Mouse (Mus musculus) CH12.LX (cell line): ENCODE results near the gene Stx1a. TPM values are rescaled to one million over a fixed set of nuclear protein-coding genes. Genes with fewer than 3 reads are reported as not detected.

Source experiments
- DNase-seq: peaks from one replicate; pipeline ENCODE4 v3.0.0-alpha.2; 2013; ENCODE audit errors: extremely low read depth
- H3K27ac ChIP-seq: 2 replicates; pipeline ENCODE4 v1.5.1; 2012; ENCODE audit warnings: low read depth, mild to moderate bottlenecking, control low read depth, moderate library complexity; ENCODE audit not compliant: insufficient read depth
- H3K27me3 ChIP-seq: replicated peaks from 2 replicates; pipeline ENCODE3; 2012; ENCODE audit warnings: inconsistent platforms
- H3K36me3 ChIP-seq, 2 experiments: replicated peaks in 1 of 2; 2 replicates each; pipeline versions ENCODE3 to v1.6.1; 2012; ENCODE audit warnings: inconsistent platforms in 1 of 2, low read length in 1 of 2, mild to moderate bottlenecking in 1 of 2, mixed read lengths in 1 of 2, moderate library complexity in 1 of 2; ENCODE audit not compliant: control insufficient read depth in 1 of 2, insufficient read depth in 1 of 2
- H3K4me1 ChIP-seq, 2 experiments: 2 replicates each; pipeline ENCODE4 v1.6.1; 2012; ENCODE audit warnings: inconsistent platforms in 1 of 2, moderate library complexity in 1 of 2; ENCODE audit not compliant: insufficient read depth in 2 of 2, control insufficient read depth in 1 of 2
- H3K4me2 ChIP-seq: 2 replicates; pipeline ENCODE4 v1.6.1; 2012; ENCODE audit warnings: low read depth, mild to moderate bottlenecking, control low read depth; ENCODE audit not compliant: poor library complexity, insufficient read depth, severe bottlenecking
- H3K4me3 ChIP-seq, 3 experiments: fragments of 150-350 bp in 1 of 3; sonication (generic) in 1 of 3; replicated peaks in 1 of 3; 2 replicates each; pipeline versions ENCODE3 to v1.5.1; 2011 to 2012; ENCODE audit warnings: low read depth in 2 of 3, low read length in 2 of 3, mild to moderate bottlenecking in 2 of 3, moderate library complexity in 2 of 3, control low read depth in 1 of 3, improper control_type of control experiment in 1 of 3, inconsistent platforms in 1 of 3, mixed read lengths in 1 of 3; ENCODE audit not compliant: poor library complexity in 1 of 3
- H3K79me2 ChIP-seq: replicated peaks from 2 replicates; pipeline ENCODE4 v1.6.1; 2012; ENCODE audit warnings: mild to moderate bottlenecking, moderate library complexity; ENCODE audit not compliant: control insufficient read depth, poor library complexity, insufficient read depth, severe bottlenecking; ENCODE audit errors: extremely low read depth
- H3K9ac ChIP-seq: 2 replicates; pipeline ENCODE4 v1.6.1; 2012; ENCODE audit warnings: low read depth, mild to moderate bottlenecking, control low read depth, moderate library complexity; ENCODE audit not compliant: insufficient read depth
- H3K9me3 ChIP-seq: replicated peaks from 2 replicates; pipeline ENCODE3; 2012; ENCODE audit warnings: low read length, inconsistent platforms, mixed read lengths
- BHLHE40 ChIP-seq: IDR thresholded peaks from 2 replicates; pipeline ENCODE4 v1.6.1; 2011; ENCODE audit warnings: mild to moderate bottlenecking, low read depth, low read length, improper control_type of control experiment
- CHD1 ChIP-seq: IDR thresholded peaks from 2 replicates; pipeline ENCODE4 v1.6.1; 2012; ENCODE audit warnings: low read depth, low read length, improper control_type of control experiment, inconsistent platforms
- CHD2 ChIP-seq: IDR thresholded peaks from 2 replicates; pipeline ENCODE4 v1.6.1; 2011; ENCODE audit warnings: low read length, improper control_type of control experiment
- CTCF ChIP-seq, 2 experiments: IDR thresholded peaks in 1 of 2; conservative IDR thresholded peaks in 1 of 2; 2 replicates each; pipeline ENCODE4 v1.5.1; 2011 to 2012; ENCODE audit warnings: low read depth in 2 of 2, low read length in 2 of 2, improper control_type of control experiment in 1 of 2, inconsistent platforms in 1 of 2, mild to moderate bottlenecking in 1 of 2, moderate library complexity in 1 of 2
- E2F4 ChIP-seq: IDR thresholded peaks from 2 replicates; pipeline ENCODE4 v1.6.1; 2011; ENCODE audit warnings: low read depth, low read length, improper control_type of control experiment; ENCODE audit not compliant: insufficient replicate concordance
- ETS1 ChIP-seq: conservative IDR thresholded peaks from 2 replicates; pipeline ENCODE4 v1.6.1; 2012; ENCODE audit warnings: low read depth, mild to moderate bottlenecking, inconsistent platforms, low read length, improper control_type of control experiment, moderate library complexity
- GABPA ChIP-seq: IDR thresholded peaks from 2 replicates; pipeline ENCODE4 v1.6.1; 2012; ENCODE audit warnings: low read depth, low read length, improper control_type of control experiment, inconsistent platforms; ENCODE audit not compliant: insufficient replicate concordance
- HCFC1 ChIP-seq: IDR thresholded peaks from 2 replicates; pipeline ENCODE4 v1.6.1; 2012; ENCODE audit warnings: low read depth, mild to moderate bottlenecking, inconsistent platforms, low read length, improper control_type of control experiment
- IRF4 ChIP-seq: IDR thresholded peaks from 2 replicates; pipeline ENCODE4 v1.6.1; 2014; ENCODE audit warnings: low read depth, mild to moderate bottlenecking, inconsistent platforms, low read length, improper control_type of control experiment
- JUN ChIP-seq: IDR thresholded peaks from 2 replicates; pipeline ENCODE4 v1.6.1; 2011; ENCODE audit warnings: low read depth, mild to moderate bottlenecking, low read length, improper control_type of control experiment, moderate library complexity; ENCODE audit not compliant: insufficient read depth
- JUND ChIP-seq: conservative IDR thresholded peaks from 2 replicates; pipeline ENCODE4 v1.6.1; 2011; ENCODE audit warnings: low read depth, low read length, improper control_type of control experiment
- KAT2A ChIP-seq: IDR thresholded peaks from 2 replicates; pipeline ENCODE4 v1.6.1; 2012; ENCODE audit warnings: low read length, improper control_type of control experiment, inconsistent platforms; ENCODE audit not compliant: insufficient replicate concordance
- MAFK ChIP-seq: IDR thresholded peaks from 2 replicates; pipeline ENCODE4 v1.6.1; 2011; ENCODE audit warnings: low read length, improper control_type of control experiment; ENCODE audit not compliant: insufficient replicate concordance
- MAX ChIP-seq: IDR thresholded peaks from 2 replicates; pipeline ENCODE4 v1.6.1; 2011; ENCODE audit warnings: low read length, improper control_type of control experiment
- MAZ ChIP-seq: IDR thresholded peaks from 2 replicates; pipeline ENCODE4 v1.6.1; 2012; ENCODE audit warnings: low read depth, mild to moderate bottlenecking, inconsistent platforms, low read length, improper control_type of control experiment, moderate library complexity
- MEF2A ChIP-seq: IDR thresholded peaks from 2 replicates; pipeline ENCODE4 v1.6.1; 2014; ENCODE audit warnings: low read depth, mild to moderate bottlenecking, inconsistent platforms, low read length, improper control_type of control experiment, borderline replicate concordance
- MXI1 ChIP-seq: IDR thresholded peaks from 2 replicates; pipeline ENCODE4 v1.6.1; 2011; ENCODE audit warnings: mild to moderate bottlenecking, low read depth, low read length, improper control_type of control experiment
- NELFE ChIP-seq: IDR thresholded peaks from 2 replicates; pipeline ENCODE4 v1.6.1; 2011; ENCODE audit warnings: low read depth, low read length, improper control_type of control experiment
- NRF1 ChIP-seq: IDR thresholded peaks from 2 replicates; pipeline ENCODE4 v1.6.1; 2014; ENCODE audit warnings: low read depth, mild to moderate bottlenecking, inconsistent platforms, low read length, improper control_type of control experiment, moderate library complexity
- PAX5 ChIP-seq: IDR thresholded peaks from 2 replicates; pipeline ENCODE4 v1.6.1; 2012; ENCODE audit warnings: low read length, inconsistent platforms, mixed read lengths
- POLR2A ChIP-seq: IDR thresholded peaks from 2 replicates; pipeline ENCODE4 v1.6.1; 2011; ENCODE audit warnings: low read depth, mild to moderate bottlenecking, improper control_type of control experiment, low read length
- RAD21 ChIP-seq: IDR thresholded peaks from 2 replicates; pipeline ENCODE4 v1.6.1; 2011; ENCODE audit warnings: low read depth, mild to moderate bottlenecking, low read length, improper control_type of control experiment, moderate library complexity
- RCOR1 ChIP-seq: conservative IDR thresholded peaks from 2 replicates; pipeline ENCODE4 v1.6.1; 2012; ENCODE audit warnings: low read depth, mild to moderate bottlenecking, inconsistent platforms, low read length, improper control_type of control experiment
- TBP ChIP-seq: conservative IDR thresholded peaks from 2 replicates; pipeline ENCODE4 v1.6.1; 2011; ENCODE audit warnings: low read depth, low read length, improper control_type of control experiment
- USF1 ChIP-seq: IDR thresholded peaks from 2 replicates; pipeline ENCODE4 v1.6.1; 2014; ENCODE audit warnings: low read depth, mild to moderate bottlenecking, inconsistent platforms, low read length, improper control_type of control experiment
- USF2 ChIP-seq: conservative IDR thresholded peaks from 2 replicates; pipeline ENCODE4 v1.6.1; 2011; ENCODE audit warnings: low read depth, low read length, improper control_type of control experiment
- ZC3H11A ChIP-seq: IDR thresholded peaks from 2 replicates; pipeline ENCODE4 v1.6.1; 2012; ENCODE audit warnings: low read depth, mild to moderate bottlenecking, inconsistent platforms, low read length, improper control_type of control experiment
- ZKSCAN1 ChIP-seq: IDR thresholded peaks from 2 replicates; pipeline ENCODE4 v1.6.1; 2012; ENCODE audit warnings: low read depth, inconsistent platforms, low read length, improper control_type of control experiment, borderline replicate concordance
- ZMIZ1 ChIP-seq: IDR thresholded peaks from 2 replicates; pipeline ENCODE4 v1.6.1; 2012; ENCODE audit warnings: low read depth, mild to moderate bottlenecking, inconsistent platforms, low read length, improper control_type of control experiment
- ZNF384 ChIP-seq: IDR thresholded peaks from 2 replicates; pipeline ENCODE4 v1.6.1; 2012; ENCODE audit warnings: low read depth, low read length, improper control_type of control experiment, inconsistent platforms
- dilution Hi-C: fragments of 300-500 bp; cut with MboI; formaldehyde crosslinking; loops from 2 replicates; pipeline ENCODE4 v1.14.3; 2020; ENCODE audit warnings: low sequenced_read_pairs; ENCODE audit not compliant: extremely low pct_unique_long_range_greater_than_20kb, extremely low pct_ligation_motif_present
- in situ Hi-C: fragments of 300-500 bp; cut with MboI; formaldehyde crosslinking; loops from 3 replicates; pipeline ENCODE4 v1.14.3; 2019; ENCODE audit warnings: low sequenced_read_pairs, low pct_ligation_motif_present, low pct_unique_long_range_greater_than_20kb, mixed read lengths
- polyA plus RNA-seq: library from polyadenylated mRNA; unstranded; fragments of >175 nt; gene quantifications from 2 replicates; pipeline ENCODE4 v1.2.1, GENCODE M21; 2012; ENCODE audit warnings: low read depth; ENCODE audit not compliant: insufficient read length
- total RNA-seq, 2 experiments: library from RNA; depleted of rRNA; stranded (reverse); fragments of 300-350 nt in 1 of 2; fragments of >200 nt in 1 of 2; gene quantifications; 2 replicates each; pipeline ENCODE4 v1.2.3; 2012 to 2014

Gene Stx1a
- total and polyA plus RNA-seq, 3 experiments = 1.1 to 3.0 (median 2.0) TPM

DNA sequence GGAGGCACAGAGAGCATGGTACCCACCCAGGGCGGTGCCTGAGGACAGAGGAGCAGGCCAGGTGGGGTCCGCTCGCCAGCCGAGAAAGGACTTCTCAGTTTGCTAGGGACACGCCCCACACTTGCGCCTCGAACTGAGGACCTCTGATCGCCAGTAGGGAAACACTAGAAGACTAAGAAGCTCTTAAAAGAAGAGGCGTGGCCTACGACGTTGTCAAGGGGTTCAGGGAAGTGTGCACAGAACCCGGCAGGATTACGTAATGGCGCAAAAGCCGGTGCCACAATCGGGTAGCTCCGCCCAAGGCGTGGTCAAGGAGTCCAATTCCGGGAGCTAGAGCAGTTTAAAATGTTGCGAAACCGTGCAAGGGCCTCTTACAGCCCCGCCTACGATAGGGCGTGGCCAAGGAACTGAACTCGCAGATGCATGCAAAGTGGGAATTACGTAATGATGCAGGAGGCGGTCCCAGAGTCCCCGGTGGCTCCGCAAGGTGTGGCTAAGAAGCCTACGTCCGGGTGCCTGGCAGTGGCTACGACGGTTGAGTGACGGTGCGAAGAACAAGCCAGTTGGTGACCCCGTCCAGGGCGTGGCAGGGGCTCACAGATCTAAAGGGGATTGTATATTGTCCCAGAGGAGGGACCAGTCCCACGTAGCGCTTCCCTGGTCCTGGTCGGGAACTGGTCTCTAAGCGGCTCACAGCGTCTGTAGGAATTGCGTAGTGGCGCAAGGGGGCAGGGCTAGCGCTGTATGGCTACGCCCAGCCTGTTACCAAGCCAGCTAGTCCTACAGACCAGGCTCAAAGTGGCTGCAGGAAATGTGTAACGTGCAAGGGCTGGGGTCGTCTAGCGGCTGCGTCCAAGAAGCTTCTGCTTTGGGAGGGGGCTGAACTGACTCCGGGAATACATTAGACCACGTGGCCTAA, 14.4 kb upstream of the Stx1a start, which contains the start of gene Abhd11 (continued):
- TF ChIP-seq ETS1 = peak; percentile 59
- TF ChIP-seq E2F4 = no peak
- TF ChIP-seq MXI1 = peak; percentile 77
- TF ChIP-seq ZC3H11A = no peak
- peak; percentile 65 for TF ChIP-seq JUN
- no peak for TF ChIP-seq PAX5
- peak; percentile 76; the same call in 1 of the 2 replicates for TF ChIP-seq IRF4
- TF ChIP-seq MEF2A = peak; percentile 44; the same call in 1 of the 2 replicates
- TF ChIP-seq BHLHE40 = peak; percentile 56
- TF ChIP-seq NELFE = peak; percentile 74
- TF ChIP-seq USF1 = peak; percentile 81
- 0 out of 2 replicates have a peak, but pooled peaks have one; percentile 14 for TF ChIP-seq CHD2
- TF ChIP-seq GABPA = peak; percentile 21; the same call in 1 of the 2 replicates
- TF ChIP-seq JUND = peak; percentile 62; the same call in 1 of the 2 replicates
- TF ChIP-seq ZMIZ1 = peak; percentile 79; the same call in 1 of the 2 replicates
- TF ChIP-seq ZNF384 = no peak
- peak; percentile 47 for TF ChIP-seq USF2
- TF ChIP-seq, all 38 proteins: peak for 24

DNA sequence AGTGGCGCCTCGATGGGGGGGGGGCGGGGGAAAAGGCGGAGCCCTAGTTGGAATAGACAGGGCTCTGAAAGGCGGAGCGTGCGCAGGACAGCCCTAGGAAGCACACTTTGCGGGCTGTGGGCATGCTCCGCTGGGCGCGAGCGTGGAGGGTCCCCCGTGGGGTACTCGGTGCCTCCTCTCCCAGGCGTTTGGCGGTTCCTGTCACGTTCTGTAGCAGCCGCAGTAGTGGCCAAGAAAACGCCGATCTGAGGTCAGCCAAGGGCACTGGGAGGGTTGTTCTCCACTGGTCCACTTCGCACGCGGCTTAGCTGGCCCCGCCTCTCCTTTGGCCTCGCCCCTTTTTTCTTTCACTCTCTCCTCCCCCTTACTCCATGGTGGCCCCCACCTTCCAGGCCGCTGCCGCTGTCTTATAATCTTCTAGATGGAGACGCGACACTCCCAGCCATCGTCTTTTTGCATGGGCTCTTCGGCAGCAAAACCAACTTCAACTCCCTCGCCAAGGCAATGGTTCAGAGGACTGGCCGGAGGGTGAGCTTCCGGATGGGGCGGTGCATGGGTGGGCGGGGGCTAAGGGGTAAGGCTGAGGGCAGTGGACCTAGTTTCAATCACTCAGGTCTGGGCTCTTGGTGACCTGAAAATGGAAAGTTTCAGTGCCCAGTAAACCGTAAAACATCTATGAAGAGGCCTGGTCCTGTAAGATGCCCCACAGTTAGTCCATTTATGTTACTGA, 13.5 kb upstream of the Stx1a start:
- dilution Hi-C loops (no loop called here), in situ Hi-C loops (no loop called here)
- no peaks in the 10 kb centered on the region; the same call in 1 of the 2 replicates for H3K79me2 ChIP-seq
- H3K9me3 ChIP-seq = no peaks in the 10 kb centered on the region
- peak overlapping the region; percentile 82 for H3K9ac ChIP-seq
- H3K27me3 ChIP-seq = peaks cover 22% of the 10 kb centered on the region
- peak; percentile 88 for DNase-seq
- H3K27ac ChIP-seq = peak overlapping the region; percentile 86
- H3K4me2 ChIP-seq = peak overlapping the region; percentile 78
- peaks cover 10 to 31% of the 10 kb centered on the region in 2 experiments for H3K4me1 ChIP-seq
- H3K36me3 ChIP-seq = peaks cover 2 to 18% of the 10 kb centered on the region in 2 experiments
- peak overlapping the region; percentile 66 to 73 (median 67) for H3K4me3 ChIP-seq
- no peak for TF ChIP-seq RAD21
- TF ChIP-seq ZNF384 = no peak
- 0 out of 2 replicates have a peak, but pooled peaks have one; percentile 34 for TF ChIP-seq TBP
- peak; percentile 18; the same call in 1 of the 2 replicates for TF ChIP-seq POLR2A
- no peak for TF ChIP-seq JUND
- TF ChIP-seq CHD2 = peak; percentile 22; the same call in 1 of the 2 replicates
- 0 out of 2 replicates have a peak, but pooled peaks have one; percentile 7 for TF ChIP-seq MEF2A
- TF ChIP-seq USF2 = no peak
- no peak for TF ChIP-seq CHD1
- TF ChIP-seq RCOR1 = no peak
- no peak for TF ChIP-seq ETS1
- no peak for TF ChIP-seq ZC3H11A
- no peak for TF ChIP-seq CTCF (conservative IDR thresholded peaks at IDR 0.05 in 1 of 2, IDR thresholded peaks at IDR 0.05 in 1 of 2; ENCODE audit: low read depth in 2 of 2, low read length in 2 of 2)
- TF ChIP-seq ZKSCAN1 = no peak
- TF ChIP-seq USF1 = no peak
- peak; percentile 95 for TF ChIP-seq MAX
- TF ChIP-seq MXI1 = peak; percentile 95
- peak; percentile 94; the same call in 1 of the 2 replicates for TF ChIP-seq MAZ
- TF ChIP-seq NRF1 = peak; percentile 88
- TF ChIP-seq BHLHE40 = peak; percentile 65
- TF ChIP-seq MAFK = no peak
- TF ChIP-seq NELFE = peak; percentile 70
- peak; percentile 38 for TF ChIP-seq HCFC1
- no peak for TF ChIP-seq JUN
- no peak for TF ChIP-seq KAT2A
- no peak for TF ChIP-seq PAX5
